Mouse (Mus musculus) frontal cortex, postnatal 14 days (tissue): ENCODE results near the gene Cnot3.
"Not testable (repeated sequence)": the region's sequence is repeated elsewhere in the genome, so short reads cannot be mapped to it uniquely, and the experiment has no call there.

Experiments
- DNase-seq, 2 experiments: peaks; one replicate each; pipeline ENCODE4 v3.0.0; 2022; ENCODE audit warnings: low spot score in 2 of 2

The Cnot3 gene

GRCm38 (mm10) chr7:3698471-3698870, 53.4 kb downstream of the Cnot3 start:
- DNase-seq: no peak

- DNase-seq: no peak
These were observed 58.2 kb downstream of the Cnot3 start for GRCm38 (mm10) chr7:3703148-3703878.

GRCm38 (mm10) chr7:3703879-3704441, 58.9 kb downstream of the Cnot3 start, which contains the start of gene Rps9:
Gene Rps9, plus strand, starts transcription at chr7:3703993.
- DNase-seq: peak; percentile 96 to 97

GRCm38 (mm10) chr7:3704475-3704874, 59.4 kb downstream of the Cnot3 start:
- no peak for DNase-seq

- not testable (repeated sequence) for DNase-seq
These were observed 60.4 kb downstream of the Cnot3 start for GRCm38 (mm10) chr7:3705461-3705860.

- no peak for DNase-seq
These were observed 60.8 kb downstream of the Cnot3 start for GRCm38 (mm10) chr7:3705911-3706310.

GRCm38 (mm10) chr7:3706343-3706934, 61.4 kb downstream of the Cnot3 start:
- DNase-seq: no peak

- DNase-seq: no peak
These were observed 62.0 kb downstream of the Cnot3 start for GRCm38 (mm10) chr7:3707027-3707426.

GRCm38 (mm10) chr7:3707568-3708413, 62.7 kb downstream of the Cnot3 start:
- no peak for DNase-seq

- DNase-seq: not testable (repeated sequence)
These were observed 63.4 kb downstream of the Cnot3 start for GRCm38 (mm10) chr7:3708447-3708980.

GRCm38 (mm10) chr7:3709000-3709399, 63.9 kb downstream of the Cnot3 start:
- DNase-seq: no peak
